Mouse (Mus musculus): ENCODE measurements around the gene Gm17359.

DNA sequence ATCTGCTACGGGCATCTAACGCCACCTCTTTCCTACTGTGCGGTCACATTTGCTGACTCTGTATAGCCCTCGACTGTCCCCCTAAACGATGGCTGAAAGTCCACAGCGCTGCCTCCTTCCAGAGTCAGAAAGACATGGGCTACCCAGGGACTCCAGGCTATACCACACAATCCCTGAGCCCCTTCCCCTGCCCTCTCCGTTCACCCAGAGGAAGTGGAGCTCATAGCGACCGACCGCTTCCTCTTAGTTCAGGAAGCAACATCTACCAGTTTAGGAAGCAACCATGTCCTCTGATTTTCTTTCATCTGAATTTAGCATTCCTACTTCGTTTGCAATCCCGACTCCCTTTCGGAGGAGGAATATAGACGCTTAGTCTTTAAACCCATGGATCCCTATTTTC is 82.5 kb downstream of the Gm17359 start:
- TF ChIP-seq POLR2A (IDR thresholded peaks at IDR 0.05; ENCODE audit: control insufficient read depth, low read depth, low read length) (no peak), CTCF (IDR thresholded peaks at IDR 0.05; ENCODE audit: control insufficient read depth, insufficient read depth, insufficient replicate concordance, low read depth, low read length) (no peak)

Measured in testis, adult 2 months (tissue).